Mouse (Mus musculus) lung, embryonic 16.5 days (tissue): Measurements from ENCODE around the gene 1700001O22Rik. TPM values are rescaled to one million over a fixed set of nuclear protein-coding genes. Genes with fewer than 3 reads are reported as not detected.

ENCODE experiments used
- ATAC-seq: fragments of 200-750 bp; cut with Nextera tagmentation; 2 replicates; pipeline ENCODE4 v1.8.0; 2017; ENCODE audit warnings: low read depth, mild to moderate bottlenecking, moderate library complexity
- H3K27ac ChIP-seq: fragments of 300-500 bp; sonication (generic); 2 replicates; pipeline ENCODE4 v1.5.1; 2014; ENCODE audit warnings: mild to moderate bottlenecking, control low read depth, low read length
- H3K27me3 ChIP-seq: fragments of 300-500 bp; sonication (generic); 2 replicates; pipeline ENCODE4 v1.6.1; 2014; ENCODE audit warnings: low read depth, low read length, mixed read lengths; ENCODE audit not compliant: control insufficient read depth, insufficient read depth
- H3K36me3 ChIP-seq: fragments of 300-500 bp; sonication (generic); 2 replicates; pipeline ENCODE4 v1.6.1; 2014; ENCODE audit warnings: low read length; ENCODE audit not compliant: control insufficient read depth, insufficient read depth
- H3K4me1 ChIP-seq: fragments of 300-500 bp; sonication (generic); replicated peaks from 2 replicates; pipeline ENCODE4 v1.6.1; 2014; ENCODE audit warnings: low read length, mixed read lengths; ENCODE audit not compliant: control insufficient read depth, insufficient read depth
- H3K4me2 ChIP-seq: fragments of 300-500 bp; sonication (generic); 2 replicates; pipeline ENCODE4 v1.6.1; 2014; ENCODE audit warnings: low read depth, low read length, control low read depth
- H3K4me3 ChIP-seq: fragments of 300-500 bp; sonication (generic); 2 replicates; pipeline ENCODE4 v1.5.1; 2014; ENCODE audit warnings: mild to moderate bottlenecking, low read length, control low read depth
- H3K9ac ChIP-seq: fragments of 300-500 bp; sonication (generic); 2 replicates; pipeline ENCODE4 v1.6.1; 2014; ENCODE audit warnings: low read length, control low read depth
- H3K9me3 ChIP-seq: fragments of 300-500 bp; sonication (generic); 2 replicates; pipeline ENCODE4 v1.6.1; 2016; ENCODE audit warnings: low read length; ENCODE audit not compliant: control insufficient read depth
- WGBS: fragments of 180-500 bp; shearing (Covaris S2); extraction: QIAGEN DNeasy Blood & Tissue Kit; methylation state at CpG from one replicate; pipeline ENCODE4 v1.1.7; 2014; 5-methylcytosine and 5-hydroxymethylcytosine counted together
- polyA plus RNA-seq: library from polyadenylated mRNA; unstranded; fragments of >200 nt; fragmentation: Nextera tagmentation; extraction: Ambion mirVana; gene quantifications from 2 replicates; pipeline ENCODE4 v1.2.1, GENCODE M21; 2015

1700001O22Rik gene
- polyA plus RNA-seq, result 3.7 and 4.2 TPM in 2 replicates

DNA sequence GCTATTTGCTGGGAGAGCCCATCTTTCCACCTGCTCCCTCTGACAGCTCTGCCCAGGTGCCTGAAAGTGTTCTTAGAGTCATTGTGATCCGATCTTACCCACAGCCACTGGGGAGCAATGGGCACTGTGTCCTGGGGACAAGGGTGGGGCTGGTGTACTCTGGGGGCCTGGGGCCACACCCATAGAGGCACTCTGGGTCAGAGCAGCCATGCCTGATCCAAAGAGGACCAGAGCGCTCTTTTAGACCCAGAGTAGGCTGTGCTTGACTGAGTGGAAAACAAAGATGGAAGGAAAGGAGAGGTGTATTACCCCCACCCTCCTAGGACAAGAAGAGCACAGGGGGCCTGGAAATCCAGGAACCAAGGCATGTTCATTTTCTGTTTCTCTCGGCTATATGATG, at the start of gene 1700001O22Rik:
Gene 1700001O22Rik (minus strand): TSS at position 58 of the 400 bp plus-strand sequence.
- no peak within 1 kb of the TSS for H3K4me3 ChIP-seq
- H3K36me3 ChIP-seq, result no peaks in the 10 kb centered on the region
- H3K9me3 ChIP-seq, result no peaks in the 10 kb centered on the region
- H3K27ac ChIP-seq, result no peak within 1 kb of the TSS
- peaks cover 14% of the 10 kb centered on the region for H3K4me1 ChIP-seq
- no peak for ATAC-seq
- no peak within 1 kb of the TSS for H3K4me2 ChIP-seq
- no peak within 1 kb of the TSS for H3K9ac ChIP-seq
- H3K27me3 ChIP-seq, result peaks cover 9% of the 10 kb centered on the region; the same call in 1 of the 2 replicates
- 87% methylated on average over 3 of the region's 3 CpGs for WGBS

DNA sequence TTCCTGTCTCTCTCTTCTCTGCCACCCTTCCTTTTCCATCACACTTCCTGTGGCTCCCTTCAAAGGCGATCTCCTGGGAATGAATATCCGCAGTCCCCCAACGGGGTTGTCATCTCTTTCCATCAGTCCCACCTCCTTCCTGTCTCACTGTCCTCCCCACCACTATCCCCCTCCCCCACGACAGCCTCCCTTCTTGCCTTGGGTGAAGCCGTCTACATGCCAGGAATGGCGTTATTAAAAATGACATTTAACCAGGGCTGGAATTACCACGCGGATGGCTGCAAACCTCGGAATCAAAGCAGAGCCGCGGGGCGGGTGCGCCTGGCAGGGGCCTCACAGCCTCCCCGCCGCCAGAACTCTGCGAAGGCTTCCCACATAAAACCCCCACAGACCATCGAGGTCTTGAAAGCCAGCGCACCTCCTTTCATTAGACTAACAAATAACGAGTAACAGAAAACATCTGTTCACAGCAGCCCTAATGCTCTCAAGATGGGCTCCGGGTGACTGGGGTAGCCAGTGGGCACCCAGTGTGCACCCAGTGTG, 49.4 kb upstream of the 1700001O22Rik start:
- Histone ChIP-seq H3K27me3 (peaks cover 2% of the 10 kb centered on the region; the same call in 1 of the 2 replicates), H3K4me1 (peaks cover 15% of the 10 kb centered on the region), H3K4me2 (peak overlapping the region; percentile 35), H3K4me3 (no peak overlapping the region), H3K36me3 (no peaks in the 10 kb centered on the region), H3K9ac (peak overlapping the region; percentile 20; the same call in 1 of the 2 replicates), H3K9me3 (no peaks in the 10 kb centered on the region), H3K27ac (no peak overlapping the region)
- 24% methylated on average over 20 of the region's 20 CpGs for WGBS
- 0 out of 2 replicates have a peak, but pooled peaks have one; percentile 13 for ATAC-seq

DNA sequence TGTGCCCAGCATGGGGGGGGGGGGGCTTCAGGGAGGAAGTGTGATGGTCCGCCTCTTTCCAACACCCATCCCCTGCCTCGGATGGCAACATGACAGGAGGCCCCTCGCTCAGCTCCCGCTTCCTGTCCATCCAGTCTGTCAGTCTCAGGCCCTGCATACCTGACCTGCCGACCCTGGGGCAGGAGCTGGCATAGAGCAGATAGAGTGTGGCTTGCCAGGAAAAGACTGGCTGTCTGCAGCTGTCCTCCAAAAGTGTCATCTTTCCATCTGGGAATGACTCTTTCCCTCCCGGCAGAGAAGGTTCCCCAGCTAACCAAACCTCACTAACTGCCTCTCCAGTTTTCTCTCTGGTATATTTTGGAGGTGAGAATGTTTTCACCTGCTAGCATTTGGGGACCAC, 47.1 kb upstream of the 1700001O22Rik start:
- no peak overlapping the region for H3K4me3 ChIP-seq
- H3K27ac ChIP-seq, result no peak overlapping the region
- H3K9ac ChIP-seq, result no peak overlapping the region
- H3K36me3 ChIP-seq, result no peaks in the 10 kb centered on the region
- WGBS, result 28% methylated on average over 6 of the region's 6 CpGs
- H3K4me2 ChIP-seq, result no peak overlapping the region
- ATAC-seq, result 0 out of 2 replicates have a peak, but pooled peaks have one; percentile 15
- no peaks in the 10 kb centered on the region for H3K9me3 ChIP-seq
- peaks cover 18% of the 10 kb centered on the region for H3K4me1 ChIP-seq
- peaks cover 11% of the 10 kb centered on the region for H3K27me3 ChIP-seq

DNA sequence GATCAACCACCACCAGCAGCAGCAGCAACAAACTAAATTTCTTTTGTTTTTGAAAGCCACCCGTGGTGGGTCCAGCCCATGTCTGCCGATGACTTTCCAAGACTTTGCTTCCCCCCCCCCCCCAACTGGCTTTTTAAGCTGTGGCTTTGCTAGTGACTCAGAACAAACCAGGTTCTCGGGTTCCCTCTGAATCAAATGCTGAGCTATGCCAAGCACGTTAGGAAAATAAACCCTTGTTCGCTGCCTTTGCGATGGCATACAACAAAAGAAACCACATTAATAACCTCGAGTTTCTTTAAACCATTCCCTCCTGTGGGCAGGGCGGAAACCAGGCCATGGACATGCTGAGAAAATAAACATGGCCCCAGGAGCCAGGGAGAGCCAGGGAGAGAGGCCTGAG, 44.7 kb upstream of the 1700001O22Rik start:
- no peak overlapping the region for H3K9ac ChIP-seq
- no peak for ATAC-seq
- no peaks in the 10 kb centered on the region for H3K36me3 ChIP-seq
- peaks cover 27% of the 10 kb centered on the region for H3K27me3 ChIP-seq
- H3K4me2 ChIP-seq, result no peak overlapping the region
- no peak overlapping the region for H3K27ac ChIP-seq
- H3K9me3 ChIP-seq, result no peaks in the 10 kb centered on the region
- WGBS, result 44% methylated on average over 8 of the region's 8 CpGs
- H3K4me1 ChIP-seq, result peaks cover 25% of the 10 kb centered on the region
- H3K4me3 ChIP-seq, result no peak overlapping the region

DNA sequence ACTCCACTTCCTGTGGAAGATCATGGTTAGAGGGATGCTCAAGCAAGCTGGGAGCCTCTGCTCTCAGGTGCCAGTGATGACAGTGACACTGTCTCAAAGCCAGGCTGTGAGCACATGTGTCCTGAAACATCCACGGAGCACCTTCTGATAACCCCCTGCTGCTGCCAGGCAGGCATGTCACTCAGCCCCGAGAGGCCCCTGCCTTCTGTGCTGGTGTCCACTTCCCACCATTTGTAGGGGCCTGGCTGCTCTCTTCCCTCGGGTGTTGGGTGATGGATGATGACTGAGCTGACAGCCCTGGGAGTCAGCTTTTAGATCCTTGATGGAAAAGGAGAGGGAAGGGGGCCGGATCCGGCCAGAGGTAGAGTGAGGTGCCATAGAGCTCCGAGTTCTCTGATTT, 43.3 kb upstream of the 1700001O22Rik start:
- H3K9ac ChIP-seq, result no peak overlapping the region
- no peaks in the 10 kb centered on the region for H3K9me3 ChIP-seq
- H3K4me3 ChIP-seq, result no peak overlapping the region
- H3K27me3 ChIP-seq, result peaks cover 27% of the 10 kb centered on the region
- H3K4me2 ChIP-seq, result peak overlapping the region; percentile 86
- H3K4me1 ChIP-seq, result peaks cover 15% of the 10 kb centered on the region; the same call in 1 of the 2 replicates
- no peaks in the 10 kb centered on the region for H3K36me3 ChIP-seq
- WGBS, result 14% methylated on average over 6 of the region's 6 CpGs
- no peak for ATAC-seq
- no peak overlapping the region for H3K27ac ChIP-seq

DNA sequence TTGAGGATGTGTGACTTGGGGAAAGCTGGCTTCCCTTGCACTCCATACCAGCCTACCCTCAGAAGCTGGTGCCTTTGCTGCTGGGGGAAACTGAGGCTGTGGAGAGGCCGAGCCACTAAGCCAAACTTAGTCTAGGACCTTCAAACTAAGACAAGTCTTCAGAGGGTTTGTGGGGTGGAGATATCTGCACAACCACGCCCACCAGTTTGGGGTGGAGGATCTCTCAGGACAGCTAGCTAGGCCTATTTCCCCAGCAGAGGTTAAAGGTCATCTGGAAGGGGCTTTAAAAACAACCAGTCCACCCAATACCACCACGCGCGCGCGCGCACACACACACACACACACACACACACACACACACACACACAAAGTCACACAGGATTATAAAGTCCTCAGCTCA, 42.8 kb upstream of the 1700001O22Rik start:
- ATAC-seq, result no peak
- WGBS, result 40% methylated on average over 8 of the region's 8 CpGs

DNA sequence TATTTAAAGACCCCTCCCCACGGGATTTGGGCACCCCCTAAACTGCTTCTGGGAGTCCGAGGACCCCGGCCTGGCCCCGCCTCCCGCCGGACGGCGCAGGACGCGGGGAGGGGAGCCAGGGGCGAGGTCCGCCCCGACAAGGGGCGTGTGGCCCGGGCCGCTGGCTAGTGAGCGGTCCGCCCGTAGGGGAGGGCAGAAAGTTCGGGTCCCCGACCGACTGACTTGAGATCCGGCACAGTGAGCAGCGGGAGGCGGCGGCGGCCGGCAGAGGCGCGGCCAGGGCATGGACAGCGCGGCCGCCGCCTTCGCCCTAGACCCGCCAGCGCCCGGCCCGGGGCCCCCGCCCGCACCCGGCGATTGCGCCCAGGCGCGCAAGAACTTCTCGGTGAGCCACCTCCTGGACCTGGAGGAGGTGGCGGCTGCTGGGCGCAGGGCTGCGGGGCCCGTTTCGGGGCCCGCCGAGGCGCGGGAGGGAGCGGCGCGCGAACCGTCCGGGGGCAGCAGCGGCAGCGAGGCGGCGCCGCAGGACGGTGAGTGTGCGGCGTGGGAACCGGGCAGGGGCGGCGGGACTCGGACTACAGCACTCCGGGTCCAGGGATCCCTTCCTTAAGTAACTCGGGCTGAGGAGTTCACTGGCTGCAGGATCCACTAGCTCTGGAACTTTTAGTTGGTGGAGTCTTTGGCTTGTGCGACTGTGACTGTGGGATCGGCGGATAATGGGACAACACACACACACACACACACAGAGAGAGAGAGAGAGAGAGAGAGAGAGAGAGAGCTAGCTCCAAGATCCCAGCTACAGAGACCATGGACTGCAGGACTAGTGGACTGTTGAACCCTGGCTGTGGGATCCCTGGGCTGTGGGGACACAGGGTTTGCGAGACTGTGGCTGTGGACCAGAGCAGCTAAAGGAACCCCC, 42.0 kb upstream of the 1700001O22Rik start:
- Histone ChIP-seq H3K9me3 (no peaks in the 10 kb centered on the region), H3K27me3 (peaks cover 27% of the 10 kb centered on the region), H3K4me2 (peak overlapping the region; percentile 86), H3K27ac (no peak overlapping the region; the same call in 1 of the 2 replicates), H3K4me1 (peaks cover 11% of the 10 kb centered on the region; the same call in 1 of the 2 replicates), H3K4me3 (peak overlapping the region; percentile 66), H3K36me3 (no peaks in the 10 kb centered on the region), H3K9ac (peak overlapping the region; percentile 73)
- ATAC-seq, result peak; percentile 68
- WGBS, result under 1% methylated on average over 71 of the region's 80 CpGs

More for the DNA sequence above, 42.8 kb upstream of the 1700001O22Rik start:
- Histone ChIP-seq H3K4me3 (peak overlapping the region; percentile 66), H3K27ac (no peak overlapping the region), H3K36me3 (no peaks in the 10 kb centered on the region), H3K9ac (peak overlapping the region; percentile 73), H3K4me1 (peaks cover 15% of the 10 kb centered on the region; the same call in 1 of the 2 replicates), H3K27me3 (peaks cover 27% of the 10 kb centered on the region), H3K4me2 (peak overlapping the region; percentile 86), H3K9me3 (no peaks in the 10 kb centered on the region)

DNA sequence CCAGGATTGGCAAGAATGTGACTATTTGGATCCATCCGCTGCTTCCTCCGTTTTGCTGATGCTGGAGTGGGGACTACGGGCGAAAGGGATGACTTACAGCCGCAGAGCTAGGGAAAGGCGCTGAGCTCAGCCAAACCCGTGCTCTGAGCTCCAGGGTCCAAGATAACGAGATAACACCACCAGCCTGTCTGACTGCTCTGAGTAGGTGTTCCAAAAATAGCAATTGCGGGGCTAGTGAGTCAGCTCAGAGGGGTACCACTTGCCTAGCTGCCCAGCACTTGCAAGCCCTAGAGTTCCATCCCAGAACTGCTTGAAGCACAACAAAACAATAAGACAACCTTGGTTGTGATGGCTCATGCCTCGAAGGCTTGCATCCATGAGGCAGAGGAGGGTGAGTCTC, 39.2 kb upstream of the 1700001O22Rik start:
- no peak overlapping the region for H3K4me2 ChIP-seq
- peaks cover 10% of the 10 kb centered on the region; the same call in 1 of the 2 replicates for H3K4me1 ChIP-seq
- H3K9me3 ChIP-seq, result no peaks in the 10 kb centered on the region
- H3K27ac ChIP-seq, result no peak overlapping the region
- H3K36me3 ChIP-seq, result no peaks in the 10 kb centered on the region
- no peak for ATAC-seq
- H3K9ac ChIP-seq, result no peak overlapping the region
- H3K27me3 ChIP-seq, result peaks cover 27% of the 10 kb centered on the region
- H3K4me3 ChIP-seq, result no peak overlapping the region
- WGBS, result 19% methylated on average over 10 of the region's 10 CpGs
